Mouse (Mus musculus): Measurements from ENCODE around the gene Cald1.

GRCm38 (mm10) chr6:34599631-34600111, 1.4 kb downstream of the Cald1 start:
- TF ChIP-seq CTCF (IDR thresholded peaks at IDR 0.05; ENCODE audit: low read depth), result no peak
- no peak for TF ChIP-seq EP300 (optimal IDR thresholded peaks at IDR 0.05)
